Mouse (Mus musculus) left cerebral cortex, adult 11 months (tissue): Measurements from ENCODE around the gene Gse1.
"Not testable (repeated sequence)": the region's sequence is repeated elsewhere in the genome, so short reads cannot be mapped to it uniquely, and the experiment has no call there.

Experiments used
- DNase-seq: peaks from one replicate; pipeline ENCODE4 v3.0.0; 2022; ENCODE audit warnings: low spot score

Gse1 gene

GRCm38 (mm10) chr8:120347734-120348341 lies 119.6 kb downstream of the Gse1 start:
- no peak for DNase-seq

DNA sequence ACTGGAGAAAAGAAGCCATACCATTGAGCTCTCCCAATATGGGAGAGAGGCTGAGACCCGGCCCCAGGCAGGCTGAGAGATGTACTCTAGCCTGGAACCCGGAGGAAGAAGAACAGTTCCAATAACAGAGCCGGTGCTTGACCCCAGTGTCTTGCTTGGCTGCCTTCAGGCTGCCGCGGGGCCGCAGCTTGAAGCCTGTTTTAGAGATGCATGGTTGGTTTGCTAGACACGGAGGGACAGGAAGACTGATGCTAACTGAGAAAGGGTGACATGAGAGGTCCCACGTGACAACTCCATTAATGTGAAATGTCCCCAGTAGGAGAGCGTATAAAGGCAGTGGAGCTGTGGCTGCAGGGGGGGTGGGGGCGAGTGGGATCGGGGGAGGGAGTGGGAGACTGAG lies 120.7 kb downstream of the Gse1 start:
- no peak for DNase-seq

DNA sequence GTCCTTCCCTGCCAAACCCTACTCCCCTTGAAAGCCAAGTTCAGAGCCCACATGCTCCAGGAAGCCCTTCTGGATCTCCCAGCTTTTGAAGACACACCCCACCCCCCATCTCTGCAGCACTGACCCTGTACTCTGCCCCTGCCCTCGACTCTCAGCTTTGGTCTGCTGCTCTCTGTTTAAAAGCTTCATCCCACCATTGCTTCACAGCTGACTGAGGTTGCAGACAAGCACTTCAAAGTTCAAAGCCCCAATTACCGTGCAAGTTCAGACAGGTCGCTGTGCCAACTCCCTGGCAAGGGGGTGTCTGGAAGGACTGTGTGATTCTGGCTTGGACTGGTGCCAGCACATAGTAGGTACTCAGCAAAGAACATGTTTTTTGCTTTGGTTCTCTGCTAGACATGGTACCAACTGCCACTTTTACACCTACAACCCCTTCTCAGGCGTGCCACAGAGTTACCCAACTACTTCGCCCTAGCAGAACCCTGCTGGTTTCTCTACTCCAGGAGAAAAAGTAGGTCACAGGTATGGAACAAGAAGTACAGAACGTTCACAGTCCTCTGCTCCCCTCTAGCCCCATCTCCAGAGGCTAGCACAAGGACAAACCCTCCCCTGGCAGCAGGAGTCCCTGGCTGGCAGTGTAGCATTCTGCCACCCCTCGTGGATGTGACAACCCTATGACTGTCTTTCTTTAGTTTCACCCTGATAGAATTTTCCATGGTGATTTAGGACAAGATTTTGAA lies 123.2 kb downstream of the Gse1 start:
- no peak for DNase-seq

- DNase-seq: peak; percentile 71
Observed at GRCm38 (mm10) chr8:120352096-120352495, 123.8 kb downstream of the Gse1 start.

- DNase-seq: no peak
Observed at GRCm38 (mm10) chr8:120356067-120356466, 127.8 kb downstream of the Gse1 start.

DNA sequence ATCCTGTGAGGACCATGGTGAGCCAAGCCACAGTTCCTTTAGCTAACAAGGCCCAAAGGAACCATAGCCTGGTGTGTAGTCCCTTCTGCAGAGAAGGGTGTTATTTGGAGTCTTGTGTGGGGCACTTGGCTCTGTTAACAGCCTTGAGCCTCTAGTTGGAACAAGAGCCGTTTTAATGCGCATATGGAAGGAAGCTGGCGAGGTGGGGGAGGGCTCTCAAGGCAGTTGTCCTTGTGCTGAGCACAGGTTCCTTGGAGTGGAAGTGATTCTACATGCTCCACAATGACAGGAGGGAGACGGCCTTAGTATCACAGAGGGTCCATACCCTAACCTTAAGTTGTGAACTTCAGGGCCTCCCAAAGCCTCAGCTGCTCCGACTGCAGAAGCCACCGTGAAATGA lies 129.2 kb downstream of the Gse1 start:
- no peak for DNase-seq

DNA sequence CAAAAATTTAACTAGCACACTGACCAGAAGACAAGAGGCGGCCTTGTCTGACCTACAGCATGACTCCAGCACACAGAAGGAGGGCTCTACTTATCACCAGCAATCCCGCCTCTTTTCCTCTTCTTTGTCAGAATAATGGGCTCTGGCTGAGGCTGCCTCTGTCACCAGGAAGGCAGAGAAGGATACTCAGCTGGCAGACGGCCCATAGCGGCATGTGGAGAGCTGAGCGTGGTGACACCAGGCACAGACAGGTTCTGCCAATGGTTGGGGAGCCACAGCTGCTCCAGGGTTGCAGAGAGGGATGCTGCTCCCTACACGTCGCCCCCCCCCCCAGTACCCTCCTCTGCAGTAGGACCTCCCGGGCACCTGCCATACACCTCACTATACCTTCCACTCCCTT lies 133.0 kb downstream of the Gse1 start:
- no peak for DNase-seq

DNA sequence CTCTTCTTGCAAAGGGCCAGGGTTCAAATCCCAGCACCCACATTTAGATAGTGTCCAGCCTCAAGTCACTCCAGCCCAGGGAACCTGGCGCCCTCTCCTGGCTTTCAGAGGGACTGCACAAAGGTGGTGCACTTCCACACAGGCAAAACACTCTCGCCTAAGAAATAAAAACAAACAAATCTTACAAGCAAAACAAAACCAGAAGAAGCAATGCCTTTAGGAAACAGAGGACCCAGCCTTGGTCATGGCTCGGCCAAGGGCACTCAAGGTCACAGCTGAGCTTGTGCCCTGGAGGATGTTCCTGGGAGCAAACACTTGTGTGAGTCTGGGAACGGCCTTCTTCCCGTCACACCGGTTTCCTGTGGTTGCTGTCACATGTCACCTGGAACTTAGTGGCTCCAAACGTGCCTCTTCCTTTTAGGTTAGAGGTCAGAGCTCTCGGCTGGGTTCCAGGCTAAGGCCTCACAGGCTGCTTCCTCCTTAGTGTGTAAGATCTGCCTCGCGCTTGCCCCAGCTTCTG lies 135.4 kb downstream of the Gse1 start:
- DNase-seq: no peak

GRCm38 (mm10) chr8:120364093-120364725 lies 136.0 kb downstream of the Gse1 start:
- no peak for DNase-seq

DNA sequence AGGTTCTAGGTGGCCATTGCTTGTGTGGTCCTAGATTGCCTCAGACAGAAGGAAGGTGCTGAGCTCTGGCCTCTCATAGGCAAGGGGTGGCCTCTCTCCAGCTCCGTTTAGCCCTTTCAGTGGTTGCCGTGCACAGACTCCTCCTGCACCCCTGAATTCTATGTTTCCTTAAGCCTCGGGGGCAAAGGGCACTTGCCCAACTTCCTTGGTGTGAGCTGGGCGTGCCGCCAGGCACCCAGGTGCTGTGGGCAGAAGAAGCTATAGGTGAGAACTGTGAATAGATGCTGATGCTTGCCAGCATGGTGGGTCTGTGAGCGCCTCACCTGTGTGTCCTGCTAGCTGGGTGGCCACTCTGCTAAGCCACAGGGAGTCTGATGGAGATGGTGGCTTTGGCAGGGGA lies 138.6 kb downstream of the Gse1 start:
- no peak for DNase-seq

DNA sequence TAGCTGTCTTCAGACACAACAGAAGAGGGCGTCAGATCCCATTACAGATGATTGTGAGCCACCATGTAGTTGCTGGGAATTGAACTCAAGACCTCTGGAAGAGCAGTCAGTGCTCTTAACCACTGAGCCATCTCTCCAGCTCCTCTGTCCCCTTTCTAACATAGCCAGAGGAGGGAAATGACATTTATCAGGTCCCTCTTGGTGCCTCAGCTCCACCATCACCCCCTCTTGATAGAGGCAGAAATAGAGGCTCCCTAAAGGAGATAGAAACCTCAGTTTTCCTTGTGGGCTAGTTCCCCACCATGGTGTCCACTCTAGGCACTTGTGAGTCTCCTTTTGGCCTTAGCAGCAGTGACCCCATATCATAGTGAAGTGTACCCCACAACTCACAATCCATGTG lies 139.9 kb downstream of the Gse1 start:
- DNase-seq: not testable (repeated sequence)

GRCm38 (mm10) chr8:120368814-120369649 lies 140.8 kb downstream of the Gse1 start:
- peak; percentile 77 for DNase-seq

- no peak for DNase-seq
Observed at GRCm38 (mm10) chr8:120369956-120370355, 141.7 kb downstream of the Gse1 start.

DNA sequence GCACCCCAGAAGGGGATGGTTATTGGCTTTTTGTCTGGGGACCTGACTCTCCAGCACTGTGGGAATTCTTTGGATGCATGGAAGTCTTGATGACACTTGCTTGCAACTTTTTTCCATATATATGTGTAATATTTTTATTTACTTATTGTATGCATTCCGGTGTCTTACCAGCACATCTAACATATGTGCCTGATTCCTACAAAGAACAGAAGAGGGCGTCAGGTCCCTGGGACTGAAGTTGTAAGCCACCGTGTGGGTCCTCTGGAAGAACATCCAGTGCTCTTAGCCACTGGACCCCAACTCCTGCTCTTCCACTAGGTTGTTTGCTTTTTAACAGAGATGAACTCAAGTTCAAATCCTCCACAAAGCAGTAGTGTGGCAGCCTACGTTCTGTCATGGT lies 142.2 kb downstream of the Gse1 start:
- DNase-seq: no peak

DNA sequence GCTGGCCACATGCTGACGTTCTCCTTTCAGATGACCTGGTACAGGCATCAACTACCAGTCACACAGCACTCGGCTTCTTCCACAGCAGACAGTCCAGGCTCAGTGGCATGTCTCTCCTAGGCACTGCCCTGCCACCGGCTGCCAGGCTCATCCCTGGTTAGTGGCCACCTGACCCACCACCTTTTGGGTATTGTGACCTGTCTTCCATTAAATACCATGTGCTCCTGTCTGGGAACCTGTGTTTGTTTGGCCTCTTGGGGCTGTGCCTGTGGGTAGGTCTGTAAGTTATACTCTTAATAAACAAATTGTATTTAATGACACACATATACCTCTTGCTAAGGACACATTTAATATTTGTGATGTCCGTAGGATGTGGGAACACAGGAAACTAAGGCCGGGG lies 142.9 kb downstream of the Gse1 start:
- no peak for DNase-seq

- no peak for DNase-seq
Observed at GRCm38 (mm10) chr8:120371725-120372457, 143.6 kb downstream of the Gse1 start.

DNA sequence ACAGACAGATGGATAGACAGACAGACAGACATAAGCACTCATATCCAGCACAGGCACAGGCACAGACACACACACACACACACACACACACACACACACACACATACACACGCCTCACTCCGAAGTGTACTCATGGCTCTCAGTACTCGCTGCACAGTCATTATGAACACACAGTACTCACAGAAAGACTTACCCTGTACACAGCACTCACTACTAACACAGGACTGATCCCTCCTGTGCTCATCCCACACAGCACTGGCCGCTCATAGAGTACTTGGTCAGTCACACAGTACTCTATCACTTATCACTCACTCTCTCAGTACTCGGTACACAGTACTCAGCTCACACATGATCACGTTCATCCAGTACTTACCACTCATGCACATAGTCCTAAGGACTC lies 144.4 kb downstream of the Gse1 start:
- DNase-seq: no peak

GRCm38 (mm10) chr8:120373621-120374020 lies 145.4 kb downstream of the Gse1 start:
- DNase-seq: no peak

DNA sequence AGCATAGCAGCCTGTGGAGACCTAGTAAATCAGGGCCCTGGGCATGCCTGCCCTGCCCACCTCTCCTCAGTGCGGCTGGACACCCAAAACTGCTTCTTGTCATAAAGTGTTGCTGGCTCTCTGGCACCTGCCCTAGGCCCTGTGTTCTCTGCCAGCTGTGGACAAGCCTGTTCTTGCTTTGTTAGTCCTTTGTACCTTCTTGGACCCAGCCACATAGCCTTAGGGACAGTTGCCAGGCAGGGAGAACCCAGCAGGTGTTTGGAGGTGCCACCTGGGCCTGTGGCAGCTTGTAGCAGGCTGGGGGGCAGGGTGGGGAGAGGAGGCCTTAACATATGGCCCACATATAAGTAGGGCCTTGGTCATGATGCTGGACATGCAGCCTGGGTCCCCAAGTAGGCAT lies 145.8 kb downstream of the Gse1 start:
- no peak for DNase-seq

DNA sequence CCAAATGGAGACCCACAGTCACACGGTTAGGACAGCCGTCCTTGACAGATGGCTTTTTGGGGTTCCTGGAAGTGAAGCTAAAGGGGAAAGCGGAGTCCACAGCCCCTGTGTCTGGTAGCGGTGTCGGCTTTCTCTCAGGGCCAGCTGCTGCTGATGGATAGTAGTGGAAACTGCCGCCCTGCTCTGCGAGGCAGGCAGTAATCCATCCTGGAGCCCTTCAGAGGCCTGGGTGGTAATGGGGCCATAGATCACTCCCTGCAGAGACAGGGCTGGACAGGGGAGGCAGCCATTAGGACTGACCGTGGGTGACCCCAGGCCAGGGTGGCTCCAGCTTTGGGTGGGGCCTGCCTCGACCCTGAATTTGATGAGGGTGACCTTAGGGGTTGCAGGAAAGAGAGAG lies 146.3 kb downstream of the Gse1 start:
- DNase-seq: no peak

DNA sequence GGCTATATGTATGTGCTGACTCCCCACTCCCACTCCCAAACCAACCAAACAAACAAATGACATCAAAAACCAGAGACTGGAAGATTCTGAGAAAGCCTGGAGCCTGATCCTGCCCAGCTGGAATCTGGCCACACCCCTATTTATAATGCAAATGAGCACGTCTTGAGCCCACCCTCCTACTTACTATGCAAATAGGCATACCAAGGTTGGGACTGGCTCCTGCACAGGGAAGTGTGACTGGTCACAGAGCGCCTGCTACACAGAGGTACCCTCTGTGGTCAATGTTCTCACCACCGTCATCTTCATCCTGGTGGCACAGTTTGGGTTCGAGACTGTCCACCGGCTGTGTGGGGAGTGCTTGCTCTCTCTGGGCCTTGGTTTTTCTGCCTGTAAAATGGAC lies 146.9 kb downstream of the Gse1 start:
- no peak for DNase-seq

- DNase-seq: no peak
Observed at GRCm38 (mm10) chr8:120376215-120376614, 148.0 kb downstream of the Gse1 start.
